Mouse (Mus musculus): ENCODE measurements around the gene Rnf126.
"Not testable (repeated sequence)": the region's sequence is repeated elsewhere in the genome, so short reads cannot be mapped to it uniquely, and the experiment has no call there.

The Rnf126 gene

DNA sequence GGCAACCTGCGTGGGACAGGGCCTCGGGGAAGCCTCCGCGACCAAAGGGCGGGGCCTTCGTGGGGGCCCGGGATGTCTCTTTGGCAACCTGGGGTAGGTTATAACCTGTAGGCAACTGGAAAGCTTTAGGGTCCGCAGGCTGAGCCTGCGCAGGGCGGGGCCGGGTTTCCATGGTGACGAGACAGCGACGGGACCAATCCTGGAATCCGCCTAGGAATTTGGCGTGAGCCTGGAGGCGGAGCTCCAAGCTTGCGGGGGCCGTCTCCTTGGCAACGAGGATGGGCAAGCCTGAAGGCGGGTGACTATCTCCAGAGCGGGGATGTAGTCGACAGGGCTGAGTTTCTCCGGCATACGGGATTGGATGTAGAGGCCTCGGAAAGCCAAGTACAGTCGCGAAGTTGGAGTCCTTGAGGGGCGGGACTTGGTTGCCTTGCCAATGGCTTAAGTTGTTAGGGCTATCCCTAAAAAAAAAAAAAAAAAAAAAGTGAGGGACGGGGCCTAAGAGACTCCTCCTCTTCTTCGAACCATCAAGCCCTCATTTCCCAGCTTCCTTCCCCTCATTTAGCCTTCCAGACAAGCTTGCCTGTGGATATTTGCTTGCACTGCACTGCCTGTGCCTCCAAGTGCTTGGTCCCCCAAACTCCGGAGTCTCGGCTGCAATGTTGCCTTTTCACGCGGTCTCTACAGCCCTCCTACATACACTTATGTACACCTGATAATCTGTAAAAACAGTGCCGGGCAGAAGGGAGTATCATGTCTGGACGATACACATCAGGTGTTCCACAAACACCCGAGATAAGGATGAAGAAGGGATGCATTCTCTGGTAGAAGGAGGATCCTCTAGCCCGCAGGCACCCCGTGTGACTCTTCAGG is 856 bp upstream of the Rnf126 start:
- peak; percentile 96 to 97 for DNase-seq (ENCODE audit: inconsistent age in 2 of 2, low spot score in 1 of 2)

- no peak for DNase-seq (ENCODE audit: inconsistent age in 2 of 2, low spot score in 1 of 2)
These were observed 698 bp downstream of the Rnf126 start for GRCm38 (mm10) chr10:79766001-79766507.

DNA sequence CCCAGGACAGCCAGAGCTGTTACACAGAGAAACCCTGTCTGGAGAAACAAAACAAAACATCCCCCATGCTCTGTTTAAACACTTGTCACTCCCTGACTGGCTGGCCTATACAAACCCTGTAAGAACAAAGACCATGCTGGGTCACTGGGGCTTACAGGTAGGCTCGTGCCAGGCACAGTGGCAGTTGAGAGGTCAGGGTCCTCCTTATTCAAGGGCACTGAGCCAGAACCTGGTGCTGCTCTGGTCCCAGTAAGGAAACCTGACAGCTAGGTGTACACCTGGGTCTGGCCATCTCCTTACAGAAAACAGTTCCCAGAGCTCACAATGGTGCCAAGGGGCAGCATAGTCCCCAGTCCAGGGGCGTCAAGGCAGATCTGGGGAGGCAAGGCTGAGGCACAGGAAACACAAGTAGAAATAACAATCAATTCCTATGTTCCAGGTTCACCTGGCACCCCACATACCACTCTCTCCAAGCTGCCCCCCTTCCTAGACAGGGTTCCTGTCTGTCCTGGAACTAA is 1.5 kb downstream of the Rnf126 start:
- peak in 1 of 2 experiments; percentile 52 for DNase-seq (ENCODE audit: inconsistent age in 2 of 2, low spot score in 1 of 2)

DNA sequence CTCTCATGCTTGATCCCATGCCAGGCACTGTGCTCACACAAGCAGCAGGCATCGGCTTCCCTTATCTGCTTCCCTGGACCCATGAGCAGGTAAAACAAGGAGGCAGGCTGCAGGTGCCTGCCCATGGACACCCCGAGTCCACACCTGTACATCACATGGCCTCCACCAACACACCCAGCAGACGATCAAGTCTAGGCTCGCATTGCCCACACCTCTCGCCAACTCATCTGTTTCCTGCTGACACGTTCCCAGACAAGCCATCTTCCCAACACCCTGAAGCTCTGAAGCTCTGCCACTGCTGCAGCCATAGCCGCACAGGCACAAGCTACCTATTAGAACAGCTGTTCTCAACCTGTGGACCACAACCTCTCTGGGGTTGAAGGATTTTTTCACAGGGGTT is 2.5 kb downstream of the Rnf126 start:
- DNase-seq (ENCODE audit: inconsistent age in 2 of 2, low spot score in 1 of 2), result no peak

GRCm38 (mm10) chr10:79762875-79763274 is 3.9 kb downstream of the Rnf126 start:
- peak in 1 of 2 experiments; percentile 55 for DNase-seq (ENCODE audit: inconsistent age in 2 of 2, low spot score in 1 of 2)

- no peak for DNase-seq (ENCODE audit: inconsistent age in 2 of 2, low spot score in 1 of 2)
These were observed 6.1 kb downstream of the Rnf126 start for GRCm38 (mm10) chr10:79760603-79761143.

DNA sequence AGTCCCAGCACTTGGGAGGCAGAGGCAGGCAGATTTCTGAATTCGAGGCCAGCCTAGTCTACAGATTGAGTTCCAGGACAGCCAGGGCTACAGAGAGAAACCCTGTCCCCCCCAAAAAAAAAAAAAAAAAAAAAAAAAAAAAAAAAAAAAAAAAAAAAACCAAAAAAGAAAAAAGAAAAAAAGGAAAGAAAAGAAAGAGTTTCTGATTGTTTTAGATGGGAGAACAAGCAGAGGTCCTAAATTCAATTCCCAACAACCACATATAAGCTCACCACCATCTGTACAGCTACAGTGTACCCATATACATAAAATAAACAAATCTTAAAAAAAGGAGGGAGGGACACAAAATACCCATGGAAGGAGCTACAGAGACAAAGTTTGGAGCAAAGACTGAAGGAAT is 7.1 kb downstream of the Rnf126 start:
- not testable (repeated sequence) for DNase-seq (ENCODE audit: inconsistent age in 2 of 2, low spot score in 1 of 2)

DNA sequence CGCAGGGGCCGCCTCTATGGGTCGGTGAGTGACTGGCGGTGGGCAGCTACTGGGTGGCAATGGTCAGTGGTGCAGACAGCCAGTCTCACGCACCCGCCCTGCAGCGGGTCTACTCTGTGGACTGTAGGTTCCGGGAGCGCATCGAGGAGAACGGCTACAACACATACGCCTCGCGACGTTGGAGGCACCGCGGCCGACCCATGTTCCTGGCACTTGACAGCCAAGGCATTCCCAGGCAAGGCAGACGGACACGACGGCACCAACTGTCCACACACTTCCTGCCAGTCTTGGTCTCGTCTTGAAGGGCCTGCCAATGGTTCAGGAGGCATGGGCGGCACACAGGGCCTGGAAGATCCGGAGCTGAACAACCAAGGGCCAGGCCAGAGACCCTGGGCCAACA is 10.1 kb downstream of the Rnf126 start:
- DNase-seq (ENCODE audit: inconsistent age in 2 of 2, low spot score in 1 of 2), result no peak

DNA sequence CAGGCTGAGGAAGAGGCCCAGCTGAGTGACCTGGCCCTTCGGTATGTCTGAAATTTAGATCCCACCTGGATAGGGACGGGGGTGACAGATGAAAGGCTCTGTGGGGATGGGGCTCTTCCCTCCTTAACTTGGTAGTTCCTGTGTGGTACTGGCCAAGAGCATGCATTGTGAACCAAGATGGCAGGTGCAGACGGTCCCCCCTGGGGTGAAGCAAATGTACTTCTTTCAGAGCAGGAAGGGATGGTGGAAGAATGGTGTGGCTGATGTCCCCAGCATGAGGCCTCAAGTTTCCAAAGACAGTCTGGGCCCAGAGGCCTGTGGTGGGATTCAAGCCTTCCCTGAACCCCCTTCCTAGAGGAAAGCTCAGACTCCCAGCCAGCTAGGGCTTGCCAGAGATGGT is 10.9 kb downstream of the Rnf126 start:
- DNase-seq (ENCODE audit: inconsistent age in 2 of 2, low spot score in 1 of 2), result no peak

GRCm38 (mm10) chr10:79754856-79755516 is 11.8 kb downstream of the Rnf126 start, which contains the start of gene Fgf22:
TSS of gene Fgf22 (plus strand) at chr10:79755076.
- DNase-seq (ENCODE audit: inconsistent age in 2 of 2, low spot score in 1 of 2), result peak; percentile 83 to 91

DNA sequence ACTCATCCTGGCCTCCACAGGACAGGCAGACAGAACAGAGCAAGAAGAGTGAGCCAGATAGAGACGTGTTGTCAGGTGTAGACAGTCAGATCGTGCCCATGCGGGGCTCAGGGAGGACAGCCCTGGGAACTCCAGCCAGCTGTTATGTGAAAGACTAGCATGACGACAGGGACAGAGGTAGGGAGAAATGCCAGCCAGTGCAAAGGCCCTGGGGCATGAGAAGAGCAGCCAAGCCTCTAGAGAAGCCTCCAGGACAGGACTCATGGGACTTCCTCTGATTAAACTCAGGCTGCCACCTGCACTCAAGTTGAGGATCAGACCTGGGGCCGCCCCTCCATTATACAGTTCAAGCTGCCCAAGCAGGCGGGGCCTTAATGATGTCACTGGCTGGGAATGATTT is 18.3 kb downstream of the Rnf126 start:
- no peak for DNase-seq (ENCODE audit: inconsistent age in 2 of 2, low spot score in 1 of 2)

- peak in 1 of 2 experiments; percentile 61 for DNase-seq (ENCODE audit: inconsistent age in 2 of 2, low spot score in 1 of 2)
These were observed 20.0 kb downstream of the Rnf126 start for GRCm38 (mm10) chr10:79746774-79747151.

DNA sequence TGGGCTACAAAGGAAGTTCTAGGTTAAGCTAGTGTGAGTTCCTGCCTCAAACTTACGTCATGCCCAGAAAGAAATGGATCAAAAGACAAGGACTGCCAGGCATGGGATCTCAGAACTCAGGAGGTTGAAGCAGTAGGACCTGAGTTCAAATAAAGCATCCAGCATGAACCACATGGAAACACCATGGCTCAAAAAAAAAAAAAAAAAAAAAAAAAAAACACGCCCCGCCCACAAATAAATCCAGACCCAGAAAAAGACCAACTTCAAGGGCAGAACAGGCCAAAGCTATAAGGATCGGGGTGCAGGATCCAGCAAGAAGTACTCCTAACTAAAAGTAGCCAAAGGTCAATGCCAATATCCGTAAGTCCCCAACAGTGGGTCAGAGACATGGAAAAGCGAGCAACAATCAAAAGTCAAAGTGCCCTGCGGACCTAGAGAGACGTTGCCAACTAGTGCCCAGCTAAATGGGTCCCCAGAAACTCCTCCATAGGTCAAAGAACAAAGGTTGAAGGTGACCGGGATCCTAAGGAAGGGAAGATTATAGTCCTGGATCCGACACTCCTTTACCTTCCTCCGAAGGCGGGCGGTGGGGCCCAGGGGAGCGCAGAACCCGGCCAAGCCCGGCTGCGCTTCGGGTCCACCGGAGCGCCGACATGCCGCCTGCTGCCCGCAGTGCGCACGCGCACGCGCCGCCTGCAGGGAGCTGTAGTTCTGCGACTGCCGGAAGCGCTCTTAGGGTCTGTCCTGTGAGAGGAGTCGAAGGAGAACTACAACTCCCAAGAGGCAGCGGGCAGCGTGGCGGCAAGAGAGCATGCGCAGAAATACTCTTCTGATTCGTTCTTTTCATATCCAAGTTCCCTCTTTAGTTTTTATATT is 20.6 kb downstream of the Rnf126 start, which contains the start of gene Polrmt:
TSS of gene Polrmt (minus strand) at position 684 of the 876 bp plus-strand sequence.
- DNase-seq (ENCODE audit: inconsistent age in 2 of 2, low spot score in 1 of 2), result peak; percentile 97 to 98

DNA sequence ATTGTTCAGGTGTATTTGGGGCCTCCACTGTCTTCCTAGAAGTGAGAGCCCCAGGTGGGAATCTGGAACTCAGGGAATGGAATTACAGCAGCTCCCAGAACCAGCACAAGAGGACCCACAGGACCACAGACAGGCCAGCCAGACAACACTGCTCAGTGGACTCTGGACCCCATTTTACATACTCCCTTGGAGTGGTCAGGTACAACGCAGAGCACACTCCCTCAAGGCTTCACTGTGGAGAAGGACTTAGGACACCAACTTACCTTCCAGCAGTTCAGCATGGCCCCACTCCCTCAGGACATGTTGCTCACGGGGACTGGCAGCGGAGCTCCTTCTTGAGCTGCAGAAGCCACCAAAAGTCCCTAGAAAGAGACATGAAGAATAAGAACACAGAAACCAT is 21.3 kb downstream of the Rnf126 start:
- DNase-seq (ENCODE audit: inconsistent age in 2 of 2, low spot score in 1 of 2), result no peak

DNA sequence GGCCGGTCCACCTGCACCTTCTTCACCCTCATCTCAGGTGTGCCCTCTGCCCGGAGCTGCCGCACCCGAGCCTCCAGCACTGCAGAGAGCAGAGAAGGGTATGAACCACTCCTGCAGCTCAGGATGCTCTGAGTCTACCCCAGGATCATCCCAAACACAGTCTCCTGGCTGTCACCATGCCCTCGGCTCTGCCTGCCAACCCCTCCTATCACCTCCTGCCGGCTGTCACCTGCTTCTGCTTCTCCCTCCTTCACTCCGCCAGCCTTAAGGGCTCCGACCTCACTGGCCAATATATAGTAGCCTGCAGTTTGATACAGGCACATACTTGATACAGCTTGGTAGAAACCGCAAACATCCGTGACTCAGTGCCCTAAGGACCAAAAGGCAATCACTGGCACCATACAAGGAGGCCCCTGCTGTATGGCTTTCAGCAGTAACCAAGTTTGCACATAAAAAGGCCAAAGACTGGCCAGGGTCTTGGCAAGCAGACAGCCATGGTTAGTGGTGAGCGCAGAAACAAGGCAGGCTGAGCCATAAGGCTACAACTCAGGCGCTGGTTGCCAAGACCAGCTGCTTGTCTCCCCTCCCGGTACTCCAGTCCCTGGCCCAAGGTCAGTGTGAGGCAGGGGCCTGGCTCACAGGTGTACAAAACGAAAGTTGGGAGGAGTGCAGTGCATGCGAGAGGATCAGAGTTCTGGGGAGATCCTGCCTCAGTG is 22.9 kb downstream of the Rnf126 start:
- DNase-seq (ENCODE audit: inconsistent age in 2 of 2, low spot score in 1 of 2), result no peak

- no peak for DNase-seq (ENCODE audit: inconsistent age in 2 of 2, low spot score in 1 of 2)
These were observed 23.6 kb downstream of the Rnf126 start for GRCm38 (mm10) chr10:79743161-79743560.

- DNase-seq (ENCODE audit: inconsistent age in 2 of 2, low spot score in 1 of 2), result no peak
These were observed 25.9 kb downstream of the Rnf126 start for GRCm38 (mm10) chr10:79740863-79741262.

DNA sequence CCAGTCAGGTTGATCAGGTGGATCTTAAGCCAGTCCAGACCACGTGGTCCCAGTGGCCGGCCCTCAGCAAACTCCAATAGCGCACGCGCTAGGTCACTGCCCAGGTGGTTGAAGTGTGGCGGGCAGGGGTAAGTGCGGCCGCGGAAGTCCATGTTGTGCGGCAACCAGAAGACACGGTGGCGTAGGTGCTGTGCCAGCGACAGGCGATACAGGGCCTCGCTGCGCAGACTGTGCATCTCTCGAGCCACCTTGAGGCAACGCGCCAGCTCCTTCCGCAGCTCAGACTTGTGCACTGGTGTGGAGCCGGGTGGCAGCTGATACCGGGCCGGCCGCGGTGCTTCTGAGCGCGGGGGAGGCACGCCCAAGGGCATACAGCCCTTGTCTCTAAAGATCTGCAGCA is 27.5 kb downstream of the Rnf126 start:
- no peak for DNase-seq (ENCODE audit: inconsistent age in 2 of 2, low spot score in 1 of 2)

DNA sequence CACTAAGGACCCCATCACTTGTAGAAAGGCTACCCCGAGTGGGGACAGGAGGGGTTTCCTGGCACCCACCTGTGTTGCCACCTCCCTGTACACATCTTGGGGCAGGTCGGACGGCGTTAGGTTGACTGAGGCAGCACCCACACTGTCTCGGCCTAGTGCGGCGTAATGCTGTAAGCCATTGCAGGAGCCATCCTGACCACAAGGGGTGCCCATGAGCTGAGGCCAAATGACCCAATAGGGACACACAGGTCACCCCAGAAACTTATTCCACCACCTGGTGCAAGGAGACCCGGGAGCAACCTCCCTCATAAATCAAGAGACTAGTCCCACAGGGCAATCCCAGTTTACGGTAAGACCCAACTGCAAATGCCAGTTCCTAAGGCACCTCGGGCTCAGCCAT is 28.5 kb downstream of the Rnf126 start:
- DNase-seq (ENCODE audit: inconsistent age in 2 of 2, low spot score in 1 of 2), result peak in 1 of 2 experiments; percentile 59

DNA sequence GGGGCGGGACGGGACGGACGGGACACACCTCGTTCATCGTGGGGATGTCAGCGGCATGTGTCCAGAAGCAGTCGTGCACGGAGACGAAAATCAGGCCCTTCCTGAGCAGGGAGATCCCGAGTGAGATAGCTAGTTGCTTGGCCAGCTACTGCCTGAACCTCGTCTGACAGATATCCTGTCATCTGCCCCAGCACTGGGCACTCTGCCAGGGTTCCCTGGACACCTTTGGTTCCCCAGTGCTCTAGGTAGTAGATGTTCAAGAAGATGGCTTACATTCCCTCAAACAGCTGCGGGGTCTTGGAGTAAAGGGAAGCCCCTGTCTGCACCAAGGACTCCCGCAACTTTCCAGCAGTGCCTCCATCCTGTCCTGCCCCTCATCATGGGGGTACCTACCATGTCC is 30.0 kb downstream of the Rnf126 start:
- DNase-seq (ENCODE audit: inconsistent age in 2 of 2, low spot score in 1 of 2), result no peak
